Mouse (Mus musculus): ENCODE data around the gene Arid5b.
A peak's percentile ranks its signal among the peaks of the same experiment; 100 is the strongest.

Arid5b gene

DNA sequence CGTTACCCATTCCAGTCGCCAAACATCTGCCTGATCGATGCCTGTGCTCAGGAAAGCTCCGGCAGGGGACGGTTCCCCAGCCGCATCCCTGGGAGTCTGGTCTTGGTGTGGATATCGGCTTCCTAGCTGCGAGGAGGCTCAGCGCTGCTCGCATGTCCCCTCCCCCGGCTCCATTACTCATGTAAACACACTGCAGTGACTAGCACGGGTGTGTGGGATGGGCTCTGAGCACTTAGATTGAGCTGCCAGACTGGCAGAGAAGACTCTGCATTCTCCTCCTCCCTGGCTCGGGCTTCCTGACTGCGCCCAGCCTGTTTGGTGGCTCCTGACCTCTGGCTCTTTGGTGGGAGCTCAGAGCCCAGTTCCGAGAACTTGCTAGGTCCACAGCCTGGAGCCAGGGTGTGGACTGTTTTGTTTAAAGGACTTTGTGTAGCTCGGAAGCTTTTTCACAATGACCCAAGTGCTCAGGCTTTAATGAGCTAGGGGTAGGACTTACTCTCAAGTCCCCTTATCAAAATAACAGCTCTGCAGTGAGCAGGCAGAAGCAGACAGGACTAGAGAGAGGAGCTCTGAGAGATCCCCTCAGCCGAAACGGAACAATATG lies 142.0 kb downstream of the Arid5b start:
- DNase-seq (ENCODE audit: low spot score in 2 of 2) = peak; percentile 13 to 15

DNA sequence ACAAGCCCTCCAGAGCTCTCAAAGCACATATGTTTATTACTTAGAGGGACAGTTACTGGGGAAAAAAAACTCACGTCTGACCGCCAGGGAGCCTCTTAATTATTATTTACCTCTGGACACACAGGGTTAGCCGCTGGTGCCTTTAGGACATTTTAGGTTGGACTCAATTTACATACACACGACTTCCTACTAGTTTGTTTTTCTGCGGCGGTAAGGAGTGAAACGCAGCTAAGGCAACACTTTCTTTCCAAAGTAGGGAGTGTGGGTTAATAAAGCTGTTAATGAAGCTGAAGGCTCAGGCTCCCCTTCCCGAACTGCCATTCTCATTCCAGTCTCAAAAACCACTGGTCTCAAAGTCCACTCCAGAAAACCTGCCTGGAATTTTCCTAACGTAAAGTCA lies 142.5 kb downstream of the Arid5b start:
- no peak for DNase-seq (ENCODE audit: low spot score in 2 of 2)

DNA sequence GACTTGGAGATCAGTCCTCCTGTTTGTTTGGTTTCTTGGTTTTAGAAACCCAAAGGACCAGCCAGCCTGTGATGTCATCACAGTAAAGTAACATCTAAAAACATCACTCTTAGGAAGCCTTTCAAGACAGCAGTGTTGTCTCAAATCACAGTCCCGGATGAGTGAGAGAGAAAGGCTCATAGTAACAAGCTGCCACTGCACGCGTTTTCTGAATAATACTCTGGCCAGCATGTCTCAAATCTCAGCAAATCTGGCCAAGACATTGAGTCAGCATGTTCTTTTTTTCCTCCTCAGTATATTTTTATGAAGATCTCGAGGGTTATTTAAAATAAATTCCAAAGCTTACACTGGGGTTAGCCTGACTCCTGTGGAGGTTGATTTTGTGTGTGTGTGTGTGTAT lies 143.1 kb downstream of the Arid5b start:
- no peak for DNase-seq (ENCODE audit: low spot score in 2 of 2)

DNA sequence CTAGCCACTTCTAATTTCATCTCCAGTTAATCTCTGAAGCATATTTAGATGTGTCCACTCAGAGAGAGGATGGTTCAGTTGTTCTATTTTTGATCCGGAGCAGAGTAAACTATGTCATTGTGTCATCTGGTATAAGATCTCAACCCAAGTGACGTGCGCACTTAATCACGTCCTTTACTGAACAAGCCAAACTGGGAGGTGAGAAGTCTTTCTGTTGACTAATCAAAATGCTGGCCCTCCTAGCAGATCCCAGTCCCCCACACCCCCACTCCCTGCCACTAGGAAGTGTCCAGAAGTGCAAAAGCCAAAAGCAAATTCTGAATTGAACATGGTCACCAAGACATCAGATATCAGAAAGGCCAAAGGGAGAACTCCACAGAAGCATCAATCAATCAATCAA lies 144.0 kb downstream of the Arid5b start:
- DNase-seq (ENCODE audit: low spot score in 2 of 2) = no peak

DNA sequence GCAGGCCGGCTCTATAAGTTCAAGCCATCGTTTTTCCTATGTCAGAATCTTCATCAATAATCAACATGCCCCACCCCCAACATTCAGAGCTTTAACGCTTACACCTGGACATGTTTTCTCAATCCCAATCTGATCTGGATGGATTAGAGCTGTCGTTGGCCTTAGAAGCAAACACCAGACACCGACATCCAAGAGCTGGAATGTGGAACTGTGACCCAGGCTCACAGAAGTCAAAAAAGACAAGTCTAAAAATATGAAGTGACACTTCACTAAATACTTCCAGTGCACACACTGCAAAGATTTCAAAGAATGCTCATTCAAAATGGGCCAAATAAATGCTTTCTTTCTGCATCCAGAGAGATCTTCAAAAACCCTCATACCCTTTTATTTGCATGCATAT lies 144.5 kb downstream of the Arid5b start:
- DNase-seq (ENCODE audit: low spot score in 2 of 2) = no peak

DNA sequence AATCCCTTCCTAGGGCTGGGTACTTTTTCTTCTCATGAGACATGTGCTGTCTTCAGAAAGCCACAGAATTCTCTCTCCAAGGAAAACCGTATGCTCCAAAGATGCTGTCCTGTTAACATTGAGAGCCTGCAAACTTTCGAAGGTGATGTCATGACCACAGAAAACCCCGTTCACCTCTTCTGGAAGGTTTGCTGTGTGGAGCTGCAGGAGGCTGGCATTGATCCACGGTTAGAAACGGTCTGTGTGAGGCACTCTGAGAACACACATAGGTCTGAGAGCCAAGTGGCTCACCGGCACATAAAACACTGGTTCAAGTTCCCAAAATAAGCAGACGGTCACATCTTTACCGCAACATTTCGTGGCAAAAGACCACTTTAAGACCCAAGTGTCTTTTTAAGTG lies 145.9 kb downstream of the Arid5b start:
- DNase-seq (ENCODE audit: low spot score in 2 of 2) = no peak

DNA sequence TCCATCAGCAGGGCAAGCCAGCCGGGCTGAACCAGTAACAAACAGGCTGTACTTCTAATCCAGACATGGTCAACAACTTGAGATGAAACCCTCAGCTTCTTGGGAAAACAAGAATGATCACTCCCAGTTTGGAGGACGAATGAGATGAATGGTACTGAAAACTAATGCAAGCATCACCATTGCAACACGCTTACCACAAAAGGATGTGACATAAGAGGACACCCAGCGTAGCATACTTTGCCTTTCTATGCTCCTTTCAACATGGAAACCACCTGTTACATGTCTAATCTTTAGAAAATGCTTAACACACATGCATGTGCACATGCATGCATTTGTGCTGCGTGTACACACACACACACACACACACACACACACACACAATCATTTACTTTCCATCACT lies 146.4 kb downstream of the Arid5b start:
- no peak for DNase-seq (ENCODE audit: low spot score in 2 of 2)

DNA sequence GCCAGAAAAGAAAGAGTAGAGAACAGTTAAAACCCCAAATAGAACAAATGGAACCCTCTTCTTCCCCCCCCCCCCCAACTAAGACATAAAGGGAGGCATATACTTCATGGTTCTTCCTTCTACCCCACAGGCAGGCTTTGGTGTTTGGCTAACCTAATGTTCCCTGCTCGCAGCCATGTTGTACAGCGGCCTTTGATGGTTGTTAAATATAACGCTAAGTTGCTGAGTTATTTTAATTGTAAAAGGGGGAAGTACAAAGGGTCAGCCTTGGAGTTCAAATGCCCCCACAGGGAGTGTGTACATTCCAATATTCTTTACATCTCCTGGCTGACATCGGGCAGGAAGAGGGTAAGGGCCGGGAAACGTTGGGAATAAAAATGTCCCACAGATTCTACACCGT lies 148.9 kb downstream of the Arid5b start:
- no peak for DNase-seq (ENCODE audit: low spot score in 2 of 2)

DNA sequence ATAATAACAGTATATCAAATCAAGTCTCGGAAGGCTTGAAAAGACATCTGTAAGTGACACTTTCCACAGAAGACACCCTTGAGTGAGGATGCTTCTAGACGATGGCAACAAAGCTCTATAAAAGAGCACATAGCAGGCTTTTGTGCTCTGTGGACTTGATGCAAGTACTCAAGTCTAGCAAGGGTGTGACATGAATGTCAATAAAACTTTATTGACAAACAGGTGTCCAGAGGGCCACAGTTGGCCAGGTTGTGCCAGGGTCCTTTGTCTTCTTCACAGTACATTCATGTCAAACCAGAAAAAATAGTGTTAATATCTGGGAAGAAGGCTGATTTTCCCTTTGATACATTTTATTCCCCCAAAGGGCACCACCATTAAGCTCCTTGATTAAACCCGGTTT lies 149.5 kb downstream of the Arid5b start:
- no peak for DNase-seq (ENCODE audit: low spot score in 2 of 2)

DNA sequence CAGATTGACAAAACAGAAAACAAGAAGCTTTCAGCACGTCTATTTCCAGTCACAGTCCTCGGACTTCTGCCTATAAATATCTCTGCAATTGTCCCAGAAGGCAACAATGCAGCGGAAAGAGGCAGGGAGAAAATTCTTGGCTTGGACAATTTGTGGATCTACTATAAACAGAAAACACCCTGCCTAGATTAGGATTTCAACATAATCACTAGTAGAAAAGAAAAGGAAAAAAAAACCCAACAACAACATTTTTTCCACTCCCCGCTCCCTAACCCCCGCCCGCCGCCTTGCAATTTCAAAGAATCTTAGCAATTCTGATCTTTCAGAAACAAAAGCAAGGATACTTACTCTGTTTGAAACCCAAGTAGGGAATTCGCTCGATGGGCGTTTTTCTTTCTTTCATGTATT lies 150.1 kb downstream of the Arid5b start:
- DNase-seq (ENCODE audit: low spot score in 2 of 2) = no peak

DNA sequence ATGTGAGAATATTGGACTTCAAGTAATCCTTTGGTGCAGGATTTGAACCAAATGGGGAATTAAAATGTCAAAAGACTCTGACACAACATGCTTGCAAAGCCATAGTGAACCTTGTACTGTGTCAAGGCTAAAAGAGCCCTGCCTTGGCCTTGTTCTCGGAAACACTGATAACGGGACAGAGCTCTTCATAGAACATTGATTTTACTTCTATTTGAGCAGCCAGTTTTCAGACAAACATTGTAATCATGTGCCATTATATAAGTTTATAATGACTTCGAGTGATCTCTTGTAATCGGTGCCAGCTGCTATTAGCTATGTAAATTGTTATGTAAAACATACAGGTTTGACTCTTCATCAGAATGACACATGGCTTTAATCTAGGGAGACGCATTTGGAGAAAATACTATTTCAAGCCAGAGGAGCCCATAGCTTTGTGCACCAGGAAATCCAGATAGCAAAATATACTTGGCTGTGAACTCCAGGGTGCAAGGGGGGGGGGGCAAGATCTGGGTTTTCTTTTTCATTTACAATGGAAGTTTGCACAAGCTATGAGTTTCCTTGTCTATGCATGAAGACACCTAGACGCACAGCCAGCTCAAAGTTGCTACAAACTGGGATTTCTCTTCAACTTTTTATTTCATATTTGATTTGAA lies 150.8 kb downstream of the Arid5b start:
- no peak for DNase-seq (ENCODE audit: low spot score in 2 of 2)

DNA sequence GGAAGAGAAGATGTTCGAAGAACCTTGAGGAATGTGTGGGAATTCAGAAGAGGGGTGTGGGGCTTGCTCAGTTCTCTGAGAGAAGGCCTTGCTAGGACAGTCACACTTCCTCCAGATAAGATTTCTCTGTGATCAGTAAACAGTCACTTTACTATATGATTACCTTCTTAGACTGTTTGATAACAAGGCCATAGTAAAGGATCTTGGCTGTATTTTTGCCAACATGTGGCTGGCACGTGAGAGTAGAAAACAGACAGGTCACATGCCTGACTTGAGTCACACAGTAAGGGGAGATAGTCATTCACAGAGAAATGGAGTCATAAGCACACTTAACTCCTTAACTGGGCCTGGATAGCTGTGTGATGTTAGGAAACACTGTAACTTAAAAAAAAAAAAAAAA lies 151.4 kb downstream of the Arid5b start:
- DNase-seq (ENCODE audit: low spot score in 2 of 2) = no peak

DNA sequence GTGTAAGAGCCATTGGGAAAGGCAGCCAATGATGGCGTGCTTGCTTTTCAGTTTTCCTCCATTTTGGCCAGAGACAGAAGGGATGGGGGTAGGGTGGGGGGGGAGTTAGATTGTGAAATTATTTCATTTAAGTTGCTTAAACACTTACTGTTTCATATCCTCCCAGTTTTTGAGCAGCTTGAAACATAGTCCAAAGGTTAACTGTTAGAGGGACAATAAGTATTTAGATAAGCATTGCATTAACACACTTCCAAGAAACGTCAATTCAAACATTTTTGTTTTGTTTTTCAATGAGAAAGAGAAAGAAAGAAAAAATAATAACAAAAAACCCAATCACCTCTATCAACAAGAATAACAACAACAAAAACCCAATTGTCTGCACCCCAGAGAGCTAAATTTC lies 152.0 kb downstream of the Arid5b start:
- DNase-seq (ENCODE audit: low spot score in 2 of 2) = no peak

DNA sequence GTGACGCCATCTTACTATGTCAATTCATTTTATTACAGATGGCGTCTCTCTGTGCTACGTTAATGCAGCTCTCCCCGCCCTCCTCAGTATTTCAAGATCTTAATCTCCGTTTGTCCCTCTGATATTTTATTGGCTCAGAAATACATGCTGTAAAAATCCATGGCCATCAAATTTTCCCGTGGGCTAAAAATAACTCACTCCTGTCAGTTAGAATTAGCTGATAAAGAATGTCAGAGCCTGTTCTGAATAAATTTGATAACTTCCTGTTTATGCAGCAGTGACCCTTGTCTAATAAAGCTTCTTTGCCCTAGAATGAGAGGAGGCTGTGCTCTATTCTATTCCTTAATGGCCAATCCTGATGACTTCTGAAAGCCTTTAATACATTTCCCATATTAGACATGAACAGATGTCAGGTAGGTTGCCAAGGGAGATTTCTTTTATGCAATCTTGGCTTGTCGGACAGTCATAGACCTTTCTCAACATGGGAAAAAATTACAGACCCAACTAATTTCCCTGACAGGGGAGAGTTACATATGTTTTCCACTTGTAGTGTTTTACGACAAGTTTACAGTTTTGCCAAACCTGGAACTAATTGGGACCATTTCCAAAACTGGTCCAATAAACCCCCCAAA lies 152.5 kb downstream of the Arid5b start:
- no peak for DNase-seq (ENCODE audit: low spot score in 2 of 2)

DNA sequence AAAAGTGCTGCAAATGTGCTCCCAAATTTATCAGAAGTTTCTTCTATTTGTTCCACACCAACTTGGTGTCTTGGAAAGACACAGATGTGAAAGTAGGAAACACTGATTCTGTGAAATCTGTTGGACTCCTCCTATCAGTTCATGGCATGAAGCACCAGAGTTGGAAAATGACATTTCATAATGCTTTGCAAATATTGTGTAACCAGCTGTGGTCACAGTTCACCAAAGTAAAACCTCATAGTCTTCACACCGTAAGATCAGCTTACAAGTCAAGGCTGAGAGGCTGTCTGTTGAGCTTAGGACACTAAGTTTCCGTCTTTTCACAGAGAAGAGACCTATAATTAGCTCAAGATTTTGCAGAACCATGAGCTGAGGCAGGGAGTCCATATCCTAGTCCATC lies 153.6 kb downstream of the Arid5b start:
- DNase-seq (ENCODE audit: low spot score in 2 of 2) = no peak

DNA sequence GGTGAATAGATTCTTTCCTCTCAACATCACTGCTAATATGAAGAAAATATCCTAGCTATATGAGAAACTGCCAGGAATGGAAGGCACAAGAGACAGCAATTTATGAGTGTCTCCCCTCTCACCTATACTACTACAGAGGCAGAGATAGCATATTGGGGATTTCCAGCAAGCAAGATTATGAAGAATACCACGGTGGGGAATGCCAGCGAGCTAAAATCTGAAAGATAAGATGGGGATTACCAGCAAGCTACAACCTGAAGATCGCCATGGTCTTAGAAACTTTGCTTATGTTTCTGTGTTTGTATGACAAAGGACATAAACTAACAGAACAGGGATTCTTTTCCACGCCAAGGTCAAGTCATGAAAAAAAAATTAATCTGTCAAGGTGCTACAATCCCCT lies 155.1 kb downstream of the Arid5b start:
- DNase-seq (ENCODE audit: low spot score in 2 of 2) = no peak

DNA sequence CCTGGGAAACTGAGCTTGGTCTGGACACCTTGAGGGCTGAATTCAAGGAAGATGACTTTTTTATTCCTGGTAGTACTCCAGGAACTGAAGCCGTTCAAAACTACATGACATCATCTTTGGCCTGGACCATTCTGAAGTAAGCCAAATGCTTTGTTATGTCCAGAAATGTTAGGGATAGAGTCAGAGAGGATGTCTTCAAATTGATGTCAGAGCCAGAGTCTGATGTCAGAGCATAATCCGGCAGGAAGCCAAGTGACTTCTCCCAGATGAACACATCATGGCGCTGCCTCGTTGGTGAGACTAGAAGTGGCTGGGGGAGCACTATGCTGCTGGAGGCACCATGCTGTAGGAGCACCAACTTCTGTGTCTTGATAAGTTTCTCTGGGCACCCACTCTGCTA lies 156.6 kb downstream of the Arid5b start:
- no peak for DNase-seq (ENCODE audit: low spot score in 2 of 2)

DNA sequence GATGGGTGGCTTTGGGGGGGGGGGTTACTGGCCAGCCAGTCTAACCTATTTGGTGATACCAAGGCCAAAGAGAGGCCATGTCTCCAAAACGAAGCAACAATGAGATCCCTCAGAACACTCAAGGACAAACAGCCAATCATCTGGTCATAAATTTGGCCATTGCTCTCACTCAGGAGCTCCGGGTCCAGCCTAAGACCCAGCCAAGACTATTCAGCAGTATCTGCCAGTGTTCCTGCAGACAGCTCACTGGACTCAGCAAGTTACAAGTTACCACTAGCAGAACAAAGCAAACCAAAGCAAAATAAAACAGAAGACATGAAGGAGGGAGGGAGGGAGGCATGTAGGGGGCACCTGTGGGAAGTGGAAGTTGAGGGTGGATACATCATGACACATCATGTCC lies 157.3 kb downstream of the Arid5b start:
- DNase-seq (ENCODE audit: low spot score in 2 of 2) = no peak

DNA sequence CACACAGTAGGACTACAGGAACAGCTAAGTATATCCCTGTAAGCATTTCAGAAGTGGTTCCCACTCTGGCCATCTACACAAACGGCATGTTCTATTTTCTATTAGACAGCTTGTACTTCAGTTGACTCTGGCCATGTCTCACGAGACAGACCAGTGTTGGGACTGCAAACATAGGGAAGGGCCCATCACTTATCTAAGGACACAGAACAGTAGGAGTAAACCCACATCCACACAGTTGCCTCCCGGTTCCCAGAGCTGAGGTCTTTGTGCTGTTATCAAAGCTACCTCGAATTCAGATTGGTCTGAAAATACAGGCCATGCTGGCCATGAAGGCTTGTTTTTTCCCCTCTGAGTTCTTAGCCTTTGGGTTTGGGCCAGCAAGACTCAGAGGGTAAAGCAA lies 158.5 kb downstream of the Arid5b start:
- DNase-seq (ENCODE audit: low spot score in 2 of 2) = no peak

DNA sequence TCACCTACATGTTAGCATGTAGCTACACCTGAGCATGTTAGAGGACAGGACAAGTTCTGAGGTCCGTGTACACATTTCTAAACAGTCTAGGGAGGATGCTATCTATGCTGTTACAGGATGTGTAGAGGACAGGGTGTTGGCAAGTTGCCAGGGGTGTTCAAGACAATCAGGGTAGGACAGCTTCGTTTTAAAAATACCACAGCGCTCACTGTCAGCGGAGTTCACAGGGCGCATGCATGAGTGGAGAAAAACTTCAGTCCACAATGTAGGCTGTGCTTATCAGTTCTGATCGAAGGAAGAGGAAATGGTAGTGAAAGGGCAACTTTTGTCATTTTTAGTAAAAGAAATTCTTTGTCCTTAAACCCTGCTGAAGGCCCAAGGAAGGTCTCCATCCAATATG lies 159.3 kb downstream of the Arid5b start:
- peak; percentile 29 to 45 for DNase-seq (ENCODE audit: low spot score in 2 of 2)

DNA sequence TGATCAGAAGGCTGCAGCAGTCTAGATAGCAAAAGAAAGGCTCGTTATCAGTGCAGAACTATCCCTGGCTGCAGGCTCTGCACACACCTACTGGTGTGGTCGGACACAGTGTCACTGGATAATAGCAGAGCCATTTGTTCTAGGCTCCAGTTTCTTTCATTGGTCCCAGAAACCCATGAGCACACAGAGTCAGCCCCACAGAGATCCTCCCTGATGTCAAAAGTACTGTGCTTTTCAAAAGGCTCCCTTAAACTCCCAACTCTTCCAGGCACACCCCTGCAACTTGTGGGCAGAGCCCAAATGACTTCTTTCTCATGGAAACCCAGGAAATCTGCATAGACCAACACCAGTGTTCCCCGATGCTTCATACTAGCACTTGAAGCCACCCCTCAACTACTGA lies 163.6 kb downstream of the Arid5b start:
- DNase-seq (ENCODE audit: low spot score in 2 of 2) = no peak

DNA sequence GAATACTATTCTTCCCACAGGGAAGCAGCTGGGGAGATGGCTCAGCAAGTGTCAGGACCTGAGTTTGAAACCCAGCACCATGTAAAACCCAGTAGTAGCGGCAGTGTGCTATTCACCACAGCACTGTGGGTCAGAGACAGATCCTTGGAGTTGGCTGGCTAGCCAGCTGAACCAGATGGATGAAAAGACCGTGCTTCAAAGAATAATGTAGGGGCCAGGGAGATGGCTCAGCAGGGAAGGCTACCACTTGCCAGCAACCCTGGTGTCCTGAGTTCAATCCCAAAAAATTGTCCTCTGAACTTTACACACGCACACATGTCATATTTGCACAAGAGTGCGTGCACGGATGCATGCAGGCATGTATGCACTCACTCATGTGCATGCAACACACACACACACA lies 164.9 kb downstream of the Arid5b start:
- no peak for DNase-seq (ENCODE audit: low spot score in 2 of 2)

DNA sequence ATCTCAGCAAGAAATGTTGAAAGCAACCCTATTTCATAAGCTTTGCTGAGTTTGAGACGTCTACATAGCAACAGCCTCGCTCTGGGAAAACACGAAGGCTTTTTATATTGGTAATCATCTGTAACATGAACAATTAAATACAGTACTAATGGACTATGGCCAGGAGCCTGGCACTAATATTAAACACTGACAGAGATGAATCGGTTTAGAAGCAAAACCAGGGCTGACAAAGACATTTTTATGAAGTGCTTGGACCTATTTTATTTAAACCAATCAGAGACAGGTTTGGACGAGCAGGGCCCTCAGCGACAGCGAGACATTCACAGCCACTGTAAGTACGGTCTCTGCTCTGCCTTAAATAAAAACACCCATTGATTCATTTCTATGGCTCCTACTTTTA lies 165.6 kb downstream of the Arid5b start:
- DNase-seq (ENCODE audit: low spot score in 2 of 2) = no peak

DNA sequence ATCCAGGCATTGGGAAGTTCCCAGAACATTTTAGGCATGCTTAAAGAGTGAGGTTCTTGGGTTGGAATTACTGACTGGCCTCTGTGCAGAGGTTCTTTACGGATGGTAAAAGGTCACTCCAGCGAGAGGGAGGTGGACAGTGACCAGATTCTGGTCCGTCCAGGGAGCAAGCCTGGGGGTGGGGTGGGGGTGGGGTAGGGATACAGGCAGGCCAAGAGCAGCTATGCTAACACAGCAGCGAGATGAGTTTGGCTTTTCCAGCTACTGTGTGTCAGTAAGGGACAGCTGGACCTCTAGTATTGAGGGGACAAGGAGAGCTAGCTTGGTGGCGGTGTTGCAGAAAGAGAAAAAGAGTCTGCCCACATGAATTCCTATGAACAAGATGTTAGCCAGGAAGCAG lies 167.9 kb downstream of the Arid5b start:
- DNase-seq (ENCODE audit: low spot score in 2 of 2) = no peak

All from spleen, postnatal 14 days (tissue).